Mouse (Mus musculus) kidney, embryonic 14.5 days (tissue): ENCODE measurements around the gene Sgsh. TPM values are rescaled to one million over a fixed set of nuclear protein-coding genes. Genes with fewer than 3 reads are reported as not detected.

Experiments used
- ATAC-seq: fragments of 200-750 bp; cut with Nextera tagmentation; 2 replicates; pipeline ENCODE4 v1.8.0; 2017; ENCODE audit warnings: moderate number of reproducible peaks, mild to moderate bottlenecking, moderate TSS enrichment, moderate library complexity; ENCODE audit not compliant: low FRiP score, low TSS enrichment
- H3K27ac ChIP-seq: fragments of 300-500 bp; sonication (generic); 2 replicates; pipeline ENCODE4 v1.5.1; 2014; ENCODE audit warnings: low read depth, mild to moderate bottlenecking, low read length, moderate library complexity, mixed read lengths
- H3K27me3 ChIP-seq: fragments of 300-500 bp; sonication (generic); 2 replicates; pipeline ENCODE4 v1.6.1; 2014; ENCODE audit warnings: mild to moderate bottlenecking, low read length; ENCODE audit not compliant: control insufficient read depth, insufficient read depth
- H3K36me3 ChIP-seq: fragments of 300-500 bp; sonication (generic); 2 replicates; pipeline ENCODE4 v1.6.1; 2014; ENCODE audit warnings: low read length, mixed read lengths; ENCODE audit not compliant: control insufficient read depth, insufficient read depth
- H3K4me1 ChIP-seq: fragments of 300-500 bp; sonication (generic); 2 replicates; pipeline ENCODE4 v1.6.1; 2014; ENCODE audit warnings: low read length, mixed read lengths; ENCODE audit not compliant: control insufficient read depth, insufficient read depth
- H3K4me2 ChIP-seq: fragments of 300-500 bp; sonication (generic); replicated peaks from 2 replicates; pipeline ENCODE4 v1.6.1; 2014; ENCODE audit warnings: low read depth, mild to moderate bottlenecking, low read length
- H3K4me3 ChIP-seq: fragments of 300-500 bp; sonication (generic); 2 replicates; pipeline ENCODE4 v1.5.1; 2014; ENCODE audit warnings: mild to moderate bottlenecking, low read length
- H3K9ac ChIP-seq: fragments of 300-500 bp; sonication (generic); 2 replicates; pipeline ENCODE4 v1.6.1; 2014; ENCODE audit warnings: low read depth, mild to moderate bottlenecking, low read length, moderate library complexity
- H3K9me3 ChIP-seq: fragments of 300-500 bp; sonication (generic); 2 replicates; pipeline ENCODE4 v1.6.1; 2016; ENCODE audit warnings: low read length; ENCODE audit not compliant: control insufficient read depth
- WGBS: fragments of 180-500 bp; shearing (Covaris S2); extraction: QIAGEN DNeasy Blood & Tissue Kit; methylation state at CpG from one replicate; pipeline ENCODE4 v1.1.7; 2014; 5-methylcytosine and 5-hydroxymethylcytosine counted together
- polyA plus RNA-seq: library from polyadenylated mRNA; unstranded; fragments of >200 nt; fragmentation: Nextera tagmentation; extraction: Ambion mirVana; gene quantifications from 2 replicates; pipeline ENCODE4 v1.2.1, GENCODE M21; 2014

Gene Sgsh
- polyA plus RNA-seq, 1 experiment from 2014 or later: 7.1 TPM

GRCm38 (mm10) chr11:119382338-119382850 lies 27.1 kb upstream of the Sgsh start:
- Histone ChIP-seq H3K4me2 (no peak overlapping the region), H3K4me1 (no peaks in the 10 kb centered on the region), H3K36me3 (peaks cover 3% of the 10 kb centered on the region; the same call in 1 of the 2 replicates), H3K27ac (no peak overlapping the region), H3K27me3 (no peaks in the 10 kb centered on the region), H3K9ac (no peak overlapping the region), H3K9me3 (no peaks in the 10 kb centered on the region), H3K4me3 (no peak overlapping the region)
- WGBS: 82% methylated on average over 6 of the region's 6 CpGs
- ATAC-seq: no peak

GRCm38 (mm10) chr11:119381631-119382337 lies 26.4 kb upstream of the Sgsh start:
- H3K4me1 ChIP-seq: no peaks in the 10 kb centered on the region
- H3K27me3 ChIP-seq: no peaks in the 10 kb centered on the region
- peaks cover 7% of the 10 kb centered on the region; the same call in 1 of the 2 replicates for H3K36me3 ChIP-seq
- H3K27ac ChIP-seq: no peak overlapping the region
- no peaks in the 10 kb centered on the region for H3K9me3 ChIP-seq
- no peak overlapping the region for H3K4me2 ChIP-seq
- H3K4me3 ChIP-seq: no peak overlapping the region
- WGBS: 78% methylated on average over 9 of the region's 9 CpGs
- ATAC-seq: no peak
- no peak overlapping the region for H3K9ac ChIP-seq

GRCm38 (mm10) chr11:119378551-119378950 lies 23.2 kb upstream of the Sgsh start:
- 94% methylated on average over 1 of the region's 1 CpGs for WGBS
- H3K36me3 ChIP-seq: peaks cover 7% of the 10 kb centered on the region; the same call in 1 of the 2 replicates
- H3K4me1 ChIP-seq: no peaks in the 10 kb centered on the region
- H3K4me2 ChIP-seq: no peak overlapping the region
- no peak overlapping the region for H3K27ac ChIP-seq
- no peak overlapping the region for H3K9ac ChIP-seq
- no peaks in the 10 kb centered on the region for H3K9me3 ChIP-seq
- no peaks in the 10 kb centered on the region for H3K27me3 ChIP-seq
- no peak for ATAC-seq
- no peak overlapping the region for H3K4me3 ChIP-seq

DNA sequence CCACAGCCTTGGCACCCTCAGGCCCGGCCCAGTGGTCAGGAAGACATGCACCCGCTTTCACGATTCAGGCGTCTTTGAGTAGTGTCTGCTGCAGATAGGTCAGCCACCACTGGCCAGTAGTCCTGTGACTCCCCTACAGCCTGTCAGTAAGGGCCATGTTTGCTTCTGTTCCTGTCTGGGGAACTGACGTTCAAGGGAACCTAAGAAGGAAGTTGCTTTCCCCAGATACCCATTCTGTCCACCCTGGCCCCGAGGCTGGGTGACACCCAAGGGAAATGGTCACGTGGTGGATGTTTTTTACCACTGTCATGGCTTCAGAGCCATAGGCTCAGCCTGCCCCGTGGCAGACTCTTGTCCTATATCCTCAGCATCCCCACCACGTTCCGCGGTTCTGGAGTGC lies 22.0 kb upstream of the Sgsh start:
- WGBS: 95% methylated on average over 11 of the region's 11 CpGs
- ATAC-seq: no peak
- Histone ChIP-seq H3K9ac (no peak overlapping the region), H3K4me1 (no peaks in the 10 kb centered on the region), H3K4me3 (no peak overlapping the region), H3K4me2 (no peak overlapping the region), H3K36me3 (peaks cover 7% of the 10 kb centered on the region; the same call in 1 of the 2 replicates), H3K27me3 (no peaks in the 10 kb centered on the region), H3K27ac (no peak overlapping the region), H3K9me3 (no peaks in the 10 kb centered on the region)

DNA sequence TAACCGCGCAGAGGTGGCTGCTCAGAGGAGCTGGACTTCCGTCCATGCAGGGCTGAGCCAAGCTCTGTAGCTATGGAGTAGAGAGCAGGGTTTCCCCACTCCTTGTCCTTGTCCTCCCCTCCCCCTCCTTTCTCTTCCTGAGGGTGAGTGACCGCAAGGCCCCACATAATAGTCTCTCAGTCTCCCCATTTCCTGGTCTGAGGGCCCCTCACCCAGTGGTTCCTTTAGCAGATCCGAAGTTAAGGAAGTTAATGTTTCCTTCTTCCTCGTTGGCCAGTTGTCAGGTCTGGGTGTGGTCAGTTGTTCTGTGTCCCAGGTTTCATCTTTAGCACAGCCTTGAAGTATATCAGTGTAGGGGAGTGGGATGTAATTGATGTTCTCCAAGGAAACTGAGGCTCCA lies 20.1 kb upstream of the Sgsh start:
- Histone ChIP-seq H3K4me3 (no peak overlapping the region), H3K27ac (no peak overlapping the region), H3K4me1 (no peaks in the 10 kb centered on the region), H3K4me2 (no peak overlapping the region), H3K27me3 (no peaks in the 10 kb centered on the region), H3K9me3 (no peaks in the 10 kb centered on the region), H3K9ac (no peak overlapping the region), H3K36me3 (peaks cover 7% of the 10 kb centered on the region; the same call in 1 of the 2 replicates)
- ATAC-seq: no peak
- 81% methylated on average over 6 of the region's 6 CpGs for WGBS

DNA sequence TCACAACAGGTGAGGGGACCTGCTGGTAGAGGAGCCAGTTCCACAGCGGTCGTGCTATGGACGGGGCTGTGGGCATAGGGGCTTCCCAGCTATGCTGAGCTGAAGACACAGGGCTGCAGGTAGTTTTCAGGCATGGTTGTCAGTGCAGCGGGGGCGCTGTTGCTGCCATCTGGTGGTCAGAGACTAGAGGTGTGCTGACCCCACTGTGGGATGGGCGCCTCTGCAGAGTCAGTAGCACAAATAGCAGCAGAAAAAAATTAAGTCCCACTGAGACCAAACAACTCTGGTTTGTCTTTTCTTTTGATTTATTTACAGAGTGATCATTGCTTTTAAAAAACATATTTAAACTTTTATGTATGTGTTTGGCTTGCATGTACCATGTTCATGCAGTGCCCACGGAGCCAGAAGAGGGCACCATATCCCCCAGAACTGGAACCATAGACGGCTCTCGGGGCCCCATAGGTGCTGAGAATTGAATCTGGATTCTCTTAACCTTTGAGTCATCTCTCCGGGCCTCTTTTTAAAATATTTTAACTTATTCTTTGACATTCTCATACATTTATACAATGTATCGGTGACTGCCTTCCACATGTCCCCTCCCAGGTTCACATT lies 8.3 kb upstream of the Sgsh start:
- H3K4me3 ChIP-seq: 0 out of 2 replicates have a peak overlapping the region, but pooled peaks have one; percentile 6
- no peaks in the 10 kb centered on the region for H3K9me3 ChIP-seq
- no peaks in the 10 kb centered on the region for H3K4me1 ChIP-seq
- no peaks in the 10 kb centered on the region for H3K27me3 ChIP-seq
- H3K9ac ChIP-seq: no peak overlapping the region
- H3K27ac ChIP-seq: no peak overlapping the region
- 34% methylated on average over 11 of the region's 11 CpGs for WGBS
- ATAC-seq: peak; percentile 83
- peak overlapping the region; percentile 19; the same call in 1 of the 2 replicates for H3K4me2 ChIP-seq
- H3K36me3 ChIP-seq: peaks cover 3% of the 10 kb centered on the region; the same call in 1 of the 2 replicates

DNA sequence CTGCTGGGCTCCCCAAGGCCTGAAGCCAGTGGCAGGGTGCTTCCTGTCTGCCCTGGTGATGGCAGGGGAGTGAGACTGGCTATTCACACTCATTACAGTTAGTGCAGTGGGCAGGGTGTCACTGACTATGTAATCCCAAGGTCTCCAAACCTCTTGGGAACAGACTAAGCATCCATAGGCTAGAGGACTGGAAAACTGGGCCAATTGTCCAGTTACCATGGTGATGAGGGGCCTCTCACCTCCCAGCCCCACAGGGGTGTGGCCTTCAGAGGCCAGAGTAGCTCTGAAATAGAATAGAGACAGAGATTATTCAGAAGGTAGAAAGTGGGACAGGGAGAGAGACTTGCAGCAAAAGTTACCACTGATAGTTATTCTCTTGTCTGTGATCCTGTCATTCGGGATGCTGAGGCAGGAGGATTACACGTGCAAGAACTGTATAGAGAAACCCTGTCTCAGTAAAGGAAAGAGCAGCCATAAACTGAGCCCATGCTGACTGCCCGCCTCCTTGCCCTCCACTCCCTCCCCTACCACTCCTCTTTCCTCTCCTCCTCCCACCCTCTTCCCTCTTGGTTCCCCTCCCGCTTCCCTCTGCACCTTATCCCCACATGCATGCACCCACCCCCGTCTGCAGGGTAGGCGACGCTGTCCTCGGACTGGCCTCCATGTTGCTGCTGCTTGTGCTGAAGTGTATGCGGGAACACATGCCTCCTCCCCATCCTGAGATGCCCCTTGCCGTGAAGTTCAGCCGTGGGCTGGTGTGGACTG lies 7.6 kb upstream of the Sgsh start:
- H3K36me3 ChIP-seq: peaks cover 3% of the 10 kb centered on the region; the same call in 1 of the 2 replicates
- WGBS: 25% methylated on average over 11 of the region's 11 CpGs
- 0 out of 2 replicates have a peak overlapping the region, but pooled peaks have one; percentile 6 for H3K4me3 ChIP-seq
- no peak overlapping the region for H3K9ac ChIP-seq
- no peaks in the 10 kb centered on the region for H3K27me3 ChIP-seq
- no peaks in the 10 kb centered on the region for H3K9me3 ChIP-seq
- no peaks in the 10 kb centered on the region for H3K4me1 ChIP-seq
- H3K4me2 ChIP-seq: peak overlapping the region; percentile 19; the same call in 1 of the 2 replicates
- H3K27ac ChIP-seq: no peak overlapping the region
- peak; percentile 39 for ATAC-seq

- no peak for ATAC-seq
- no peaks in the 10 kb centered on the region for H3K9me3 ChIP-seq
- H3K9ac ChIP-seq: no peak overlapping the region
- WGBS: 92% methylated on average over 10 of the region's 10 CpGs
- H3K4me2 ChIP-seq: no peak overlapping the region
- H3K4me3 ChIP-seq: no peak overlapping the region
- no peaks in the 10 kb centered on the region for H3K27me3 ChIP-seq
- no peaks in the 10 kb centered on the region for H3K36me3 ChIP-seq
- H3K4me1 ChIP-seq: peaks cover 11% of the 10 kb centered on the region; the same call in 1 of the 2 replicates
- no peak overlapping the region for H3K27ac ChIP-seq
Measured at GRCm38 (mm10) chr11:119359089-119359488, 3.8 kb upstream of the Sgsh start.
